Mouse (Mus musculus): ENCODE data around the gene Atp6v0b. TPM values are rescaled to one million over a fixed set of nuclear protein-coding genes. Genes with fewer than 3 reads are reported as not detected.

Gene Atp6v0b
- polyA plus RNA-seq (2015; fragmentation: Nextera tagmentation; extraction: Ambion mirVana), result 239 and 288 TPM in 2 replicates

- peak; percentile 90 for ATAC-seq
- WGBS, result under 1% methylated on average over 37 of the region's 37 CpGs
- Histone ChIP-seq H3K9ac (peak within 1 kb of the TSS; percentile 91), H3K9me3 (no peaks in the 10 kb centered on the region), H3K27me3 (replicated peaks) (no peaks in the 10 kb centered on the region), H3K27ac (peak within 1 kb of the TSS; percentile 56), H3K4me1 (replicated peaks) (peaks cover 33% of the 10 kb centered on the region), H3K4me2 (replicated peaks) (peak within 1 kb of the TSS; percentile 89), H3K36me3 (peaks cover 17% of the 10 kb centered on the region), H3K4me3 (replicated peaks) (peak within 1 kb of the TSS; percentile 95)
Measured at GRCm38 (mm10) chr4:117887133-117887532, at the start of gene Atp6v0b. Gene Atp6v0b, minus strand, starts transcription at chr4:117887333.

GRCm38 (mm10) chr4:117934081-117934480, 46.9 kb upstream of the Atp6v0b start:
- peaks cover 9% of the 10 kb centered on the region; the same call in 1 of the 2 replicates for H3K4me1 ChIP-seq (replicated peaks)
- ATAC-seq, result no peak
- 87% methylated on average over 4 of the region's 4 CpGs for WGBS

GRCm38 (mm10) chr4:117933248-117933647, 46.1 kb upstream of the Atp6v0b start:
- H3K27me3 ChIP-seq (replicated peaks), result 0 out of 2 replicates have a peak, but pooled peaks cover 2% of the 10 kb centered on the region
- no peak for ATAC-seq
- H3K4me2 ChIP-seq (replicated peaks), result no peak overlapping the region
- H3K9ac ChIP-seq, result no peak overlapping the region
- H3K9me3 ChIP-seq, result no peaks in the 10 kb centered on the region
- no peak overlapping the region for H3K4me3 ChIP-seq (replicated peaks)
- H3K4me1 ChIP-seq (replicated peaks), result peaks cover 17% of the 10 kb centered on the region; the same call in 1 of the 2 replicates
- 88% methylated on average over 5 of the region's 5 CpGs for WGBS
- H3K27ac ChIP-seq, result no peak overlapping the region
- no peaks in the 10 kb centered on the region for H3K36me3 ChIP-seq

More at GRCm38 (mm10) chr4:117934081-117934480, 46.9 kb upstream of the Atp6v0b start:
- Histone ChIP-seq H3K9me3 (no peaks in the 10 kb centered on the region), H3K27me3 (replicated peaks) (no peaks in the 10 kb centered on the region), H3K27ac (no peak overlapping the region), H3K36me3 (no peaks in the 10 kb centered on the region), H3K4me2 (replicated peaks) (no peak overlapping the region), H3K4me3 (replicated peaks) (no peak overlapping the region), H3K9ac (no peak overlapping the region)

- Histone ChIP-seq H3K27ac (peak within 1 kb of the TSS; percentile 49), H3K9ac (peak within 1 kb of the TSS; percentile 53), H3K9me3 (no peaks in the 10 kb centered on the region), H3K4me2 (replicated peaks) (peak within 1 kb of the TSS; percentile 96), H3K4me1 (replicated peaks) (peaks cover 35% of the 10 kb centered on the region), H3K4me3 (replicated peaks) (peak within 1 kb of the TSS; percentile 47), H3K36me3 (no peaks in the 10 kb centered on the region), H3K27me3 (replicated peaks) (peaks cover 24% of the 10 kb centered on the region)
- peak; percentile 68 for ATAC-seq
- 1% methylated on average over 33 of the region's 33 CpGs for WGBS
Measured at GRCm38 (mm10) chr4:117929391-117929881, 42.3 kb upstream of the Atp6v0b start, which contains the start of gene Artn. Gene Artn, minus strand, starts transcription at chr4:117929763.

GRCm38 (mm10) chr4:117928699-117929241, 41.6 kb upstream of the Atp6v0b start:
- Histone ChIP-seq H3K4me3 (replicated peaks) (peak overlapping the region; percentile 47), H3K4me1 (replicated peaks) (peaks cover 35% of the 10 kb centered on the region), H3K9ac (peak overlapping the region; percentile 53), H3K27ac (peak overlapping the region; percentile 49), H3K4me2 (replicated peaks) (peak overlapping the region; percentile 96), H3K27me3 (replicated peaks) (peaks cover 24% of the 10 kb centered on the region), H3K9me3 (no peaks in the 10 kb centered on the region), H3K36me3 (no peaks in the 10 kb centered on the region)
- 3% methylated on average over 13 of the region's 13 CpGs for WGBS
- peak; percentile 41 for ATAC-seq

GRCm38 (mm10) chr4:117928234-117928633, 41.1 kb upstream of the Atp6v0b start:
- Histone ChIP-seq H3K27me3 (replicated peaks) (peaks cover 24% of the 10 kb centered on the region), H3K36me3 (no peaks in the 10 kb centered on the region), H3K4me1 (replicated peaks) (peaks cover 35% of the 10 kb centered on the region), H3K4me3 (replicated peaks) (no peak overlapping the region; the same call in 1 of the 2 replicates), H3K9ac (no peak overlapping the region), H3K27ac (no peak overlapping the region), H3K9me3 (no peaks in the 10 kb centered on the region), H3K4me2 (replicated peaks) (peak overlapping the region; percentile 96)
- ATAC-seq, result 0 out of 2 replicates have a peak, but pooled peaks have one; percentile 23
- 28% methylated on average over 6 of the region's 6 CpGs for WGBS

GRCm38 (mm10) chr4:117926545-117927482, 39.7 kb upstream of the Atp6v0b start:
- peaks cover 35% of the 10 kb centered on the region for H3K4me1 ChIP-seq (replicated peaks)
- peak; percentile 57 for ATAC-seq

GRCm38 (mm10) chr4:117924916-117925315, 37.8 kb upstream of the Atp6v0b start:
- no peak for ATAC-seq
- Histone ChIP-seq H3K27ac (no peak overlapping the region), H3K27me3 (replicated peaks) (peaks cover 24% of the 10 kb centered on the region), H3K4me1 (replicated peaks) (peaks cover 35% of the 10 kb centered on the region), H3K4me3 (replicated peaks) (no peak overlapping the region), H3K4me2 (replicated peaks) (no peak overlapping the region), H3K9ac (no peak overlapping the region), H3K9me3 (no peaks in the 10 kb centered on the region), H3K36me3 (no peaks in the 10 kb centered on the region)
- 57% methylated on average over 6 of the region's 6 CpGs for WGBS

More at GRCm38 (mm10) chr4:117926545-117927482, 39.7 kb upstream of the Atp6v0b start:
- Histone ChIP-seq H3K4me2 (replicated peaks) (peak overlapping the region; percentile 96), H3K27ac (no peak overlapping the region), H3K9ac (peak overlapping the region; percentile 41; the same call in 1 of the 2 replicates), H3K36me3 (no peaks in the 10 kb centered on the region), H3K9me3 (no peaks in the 10 kb centered on the region), H3K4me3 (replicated peaks) (peak overlapping the region; percentile 45), H3K27me3 (replicated peaks) (peaks cover 24% of the 10 kb centered on the region)
- WGBS, result 2% methylated on average over 71 of the region's 71 CpGs

- Histone ChIP-seq H3K27me3 (replicated peaks) (peaks cover 24% of the 10 kb centered on the region), H3K4me3 (replicated peaks) (no peak overlapping the region), H3K27ac (no peak overlapping the region), H3K4me2 (replicated peaks) (no peak overlapping the region), H3K36me3 (no peaks in the 10 kb centered on the region), H3K9ac (no peak overlapping the region), H3K9me3 (no peaks in the 10 kb centered on the region), H3K4me1 (replicated peaks) (peaks cover 22% of the 10 kb centered on the region)
- WGBS, result 48% methylated on average over 2 of the region's 2 CpGs
- no peak for ATAC-seq
Measured at GRCm38 (mm10) chr4:117923450-117923849, 36.3 kb upstream of the Atp6v0b start.

- Histone ChIP-seq H3K36me3 (no peaks in the 10 kb centered on the region), H3K4me2 (replicated peaks) (no peak overlapping the region), H3K27me3 (replicated peaks) (peaks cover 3% of the 10 kb centered on the region), H3K9ac (no peak overlapping the region), H3K9me3 (no peaks in the 10 kb centered on the region), H3K27ac (no peak overlapping the region), H3K4me3 (replicated peaks) (no peak overlapping the region), H3K4me1 (replicated peaks) (peaks cover 7% of the 10 kb centered on the region; the same call in 1 of the 2 replicates)
- WGBS, result 82% methylated on average over 2 of the region's 2 CpGs
- no peak for ATAC-seq
Measured at GRCm38 (mm10) chr4:117921358-117921757, 34.2 kb upstream of the Atp6v0b start.

- WGBS, result 67% methylated on average over 5 of the region's 5 CpGs
- peak overlapping the region; percentile 15; the same call in 1 of the 2 replicates for H3K27ac ChIP-seq
- H3K9me3 ChIP-seq, result no peaks in the 10 kb centered on the region
- H3K4me3 ChIP-seq (replicated peaks), result no peak overlapping the region
- H3K36me3 ChIP-seq, result no peaks in the 10 kb centered on the region
- H3K9ac ChIP-seq, result no peak overlapping the region
- ATAC-seq, result no peak
- H3K27me3 ChIP-seq (replicated peaks), result no peaks in the 10 kb centered on the region; the same call in 1 of the 2 replicates
- H3K4me1 ChIP-seq (replicated peaks), result peaks cover 12% of the 10 kb centered on the region
- no peak overlapping the region for H3K4me2 ChIP-seq (replicated peaks)
Measured at GRCm38 (mm10) chr4:117918762-117919161, 31.6 kb upstream of the Atp6v0b start.

- Histone ChIP-seq H3K4me3 (replicated peaks) (no peak overlapping the region), H3K9me3 (no peaks in the 10 kb centered on the region), H3K36me3 (no peaks in the 10 kb centered on the region), H3K27me3 (replicated peaks) (no peaks in the 10 kb centered on the region; the same call in 1 of the 2 replicates), H3K27ac (peak overlapping the region; percentile 37; the same call in 1 of the 2 replicates), H3K4me2 (replicated peaks) (no peak overlapping the region), H3K9ac (no peak overlapping the region), H3K4me1 (replicated peaks) (peaks cover 17% of the 10 kb centered on the region)
- ATAC-seq, result no peak
- WGBS, result 48% methylated on average over 3 of the region's 3 CpGs
Measured at GRCm38 (mm10) chr4:117918261-117918660, 31.1 kb upstream of the Atp6v0b start.

Measured in intestine, embryonic 15.5 days (tissue).